In the genomic region with DNA sequence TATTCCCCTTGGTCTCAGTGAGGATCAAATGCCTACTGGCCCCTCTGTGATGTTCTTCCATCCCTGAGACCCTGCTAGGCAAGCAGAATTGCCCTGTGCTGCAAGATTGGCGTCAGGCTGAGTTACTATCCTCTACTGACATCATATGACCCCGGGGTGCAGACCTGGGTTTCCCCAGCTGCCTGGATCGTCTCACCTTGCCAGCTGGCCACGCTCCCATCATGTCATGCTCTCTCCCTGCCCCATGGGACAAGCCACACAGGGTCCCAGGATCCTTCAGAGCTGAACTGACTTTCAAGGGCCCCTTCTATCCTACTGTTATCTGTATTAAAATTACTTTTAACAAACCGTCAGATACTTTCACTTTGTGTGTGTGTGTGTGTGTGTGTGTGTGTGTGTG, we compare ENCODE assay signal across 26 mouse cellular contexts.
DNase-seq lines count a peak whose midpoint lies in the region; ATAC-seq and TF ChIP-seq lines count a peak whose summit lies in the region.
"Had no signal": no experiment of that assay in that cellular context is flagged by ENCODE, and none has a peak within 500 bp of the region (broad histone marks: within the 10 kb centered on the region; RNA-seq: fewer than 3 reads in every experiment).

No protein-coding gene starts in this region.

- 0 out of 2 replicates have a peak, but pooled peaks cover 4% of the 10 kb centered on the region for H3K27me3 ChIP-seq in intestine, embryonic 15.5 days (replicated peaks)
- H3K27me3 ChIP-seq in intestine, postnatal 0 days (replicated peaks; ENCODE audit: control insufficient read depth, insufficient read depth, low read length) = no peaks in the 10 kb centered on the region
- no peaks in the 10 kb centered on the region for H3K27me3 ChIP-seq in kidney, embryonic 16.5 days (ENCODE audit: insufficient read depth, low read length)
- H3K27me3 ChIP-seq: neural tube, embryonic 12.5 days had no signal

- TF ChIP-seq CTCF in intestine, postnatal 0 days (IDR thresholded peaks at IDR 0.05; ENCODE audit: low read depth) = no peak

- no peaks in the 10 kb centered on the region for H3K36me3 ChIP-seq in intestine, embryonic 15.5 days
- no peaks in the 10 kb centered on the region for H3K36me3 ChIP-seq in intestine, postnatal 0 days (ENCODE audit: control insufficient read depth, insufficient read depth)
- H3K36me3 ChIP-seq in kidney, embryonic 16.5 days (ENCODE audit: insufficient read depth, low read length) = no peaks in the 10 kb centered on the region
- H3K36me3 ChIP-seq: heart, embryonic 13.5 days; neural tube, embryonic 12.5 days had no signal

- H3K4me2 ChIP-seq in intestine, embryonic 15.5 days (replicated peaks) = peak overlapping the region; percentile 24; the same call in 1 of the 2 replicates
- no peak overlapping the region for H3K4me2 ChIP-seq in intestine, postnatal 0 days (replicated peaks; ENCODE audit: low read depth)
- H3K4me2 ChIP-seq in kidney, embryonic 16.5 days (replicated peaks; ENCODE audit: low read depth, low read length) = no peak overlapping the region
- H3K4me2 ChIP-seq: heart, embryonic 13.5 days; hindbrain, embryonic 14.5 days; midbrain, embryonic 11.5 days; neural tube, embryonic 12.5 days had no signal

- peaks cover 28% of the 10 kb centered on the region for H3K4me1 ChIP-seq in intestine, embryonic 15.5 days (replicated peaks)
- peaks cover 12% of the 10 kb centered on the region for H3K4me1 ChIP-seq in intestine, postnatal 0 days (replicated peaks; ENCODE audit: control insufficient read depth, insufficient read depth, low read length)
- peaks cover 12% of the 10 kb centered on the region for H3K4me1 ChIP-seq in kidney, embryonic 16.5 days (ENCODE audit: insufficient read depth, low read length)
- H3K4me1 ChIP-seq: heart, embryonic 13.5 days had no signal

- ATAC-seq in intestine, embryonic 15.5 days = no peak
- no peak for ATAC-seq in intestine, postnatal 0 days
- ATAC-seq in kidney, embryonic 16.5 days (ENCODE audit: low FRiP score, low TSS enrichment) = no peak
- ATAC-seq: forebrain, embryonic 16.5 days; midbrain, embryonic 16.5 days had no signal

- no peak overlapping the region for H3K27ac ChIP-seq in intestine, embryonic 15.5 days
- no peak overlapping the region for H3K27ac ChIP-seq in intestine, postnatal 0 days (ENCODE audit: low read depth, low read length)
- no peak overlapping the region for H3K27ac ChIP-seq in kidney, embryonic 16.5 days (ENCODE audit: low read length)
- H3K27ac ChIP-seq: heart, embryonic 13.5 days; hindbrain, embryonic 14.5 days; neural tube, embryonic 12.5 days; stomach, postnatal 0 days had no signal

- 25% methylated on average over 5 of the region's 5 CpGs for WGBS in intestine, embryonic 15.5 days
- 32% methylated on average over 5 of the region's 5 CpGs for WGBS in intestine, postnatal 0 days
- WGBS in kidney, embryonic 16.5 days = 39% methylated on average over 5 of the region's 5 CpGs

- H3K9ac ChIP-seq in intestine, embryonic 15.5 days = no peak overlapping the region
- no peak overlapping the region for H3K9ac ChIP-seq in intestine, postnatal 0 days (ENCODE audit: low read depth, low read length)
- no peak overlapping the region for H3K9ac ChIP-seq in kidney, embryonic 16.5 days (replicated peaks; ENCODE audit: low read length)
- H3K9ac ChIP-seq: heart, embryonic 13.5 days; hindbrain, embryonic 14.5 days; neural tube, embryonic 12.5 days had no signal

- DNase-seq in kidney, postnatal 10 days = peak; percentile 13
- DNase-seq in lung, postnatal 36 days = peak; percentile 13
- DNase-seq in lung, postnatal 4 days = no peak
- DNase-seq in kidney, postnatal 36 days = peak; percentile 63 to 70
- DNase-seq in cerebellum, postnatal 4 days (ENCODE audit: low spot score in 2 of 2) = no peak
- DNase-seq: B cell, adult 2 months; cerebellum, adult 18-20 months; gastrocnemius, postnatal 10 days; layer of hippocampus, postnatal 36 days; left cerebral cortex, postnatal 4 days; lung, postnatal 10 days; right cerebral cortex, adult 18-20 months; spleen, adult 18-20 months; thymus, adult 18-20 months; thymus, postnatal 36 days had no signal

- no peak overlapping the region for H3K4me3 ChIP-seq in intestine, embryonic 15.5 days (replicated peaks)
- no peak overlapping the region for H3K4me3 ChIP-seq in intestine, postnatal 0 days (ENCODE audit: low read depth, low read length)
- no peak overlapping the region for H3K4me3 ChIP-seq in kidney, embryonic 16.5 days (ENCODE audit: low read length)
- H3K4me3 ChIP-seq: erythroblast, embryonic 14.5 days; heart, embryonic 13.5 days; neural tube, embryonic 12.5 days had no signal

- H3K9me3 ChIP-seq in intestine, embryonic 15.5 days = no peaks in the 10 kb centered on the region
- no peaks in the 10 kb centered on the region for H3K9me3 ChIP-seq in intestine, postnatal 0 days (ENCODE audit: control insufficient read depth)
- no peaks in the 10 kb centered on the region for H3K9me3 ChIP-seq in kidney, embryonic 16.5 days (ENCODE audit: low read length)
- H3K9me3 ChIP-seq: heart, embryonic 13.5 days; neural tube, embryonic 12.5 days had no signal

Comparison
In these comparisons a context has a peak if more than half of its experiments do, and no peak if none do; other contexts are left out.
1. DNase-seq: peak in kidney, postnatal 10 days (single experiment), lung, postnatal 36 days (single experiment) and kidney, postnatal 36 days (2 of 2); none in lung, postnatal 4 days (0 of 2) and cerebellum, postnatal 4 days (0 of 2).